Mouse (Mus musculus) frontal cortex, postnatal 25 days (tissue): ENCODE measurements around the gene Ccdc120.

Source experiments
- DNase-seq, 2 experiments: peaks; one replicate each; pipeline ENCODE4 v3.0.0; 2022; ENCODE audit warnings: low spot score in 2 of 2

The Ccdc120 gene

GRCm38 (mm10) chrX:7750432-7751116 lies at the start of gene Ccdc120:
Ccdc120 (minus strand) TSS chrX:7750905.
- peak; percentile 57 to 63 for DNase-seq

- DNase-seq, result no peak
Observed at GRCm38 (mm10) chrX:7797327-7797726, 46.6 kb upstream of the Ccdc120 start.

GRCm38 (mm10) chrX:7795016-7795415 lies 44.3 kb upstream of the Ccdc120 start:
- DNase-seq, result no peak

- DNase-seq, result no peak
Observed at GRCm38 (mm10) chrX:7793361-7793760, 42.7 kb upstream of the Ccdc120 start.

- DNase-seq, result no peak
Observed at GRCm38 (mm10) chrX:7790309-7790708, 39.6 kb upstream of the Ccdc120 start.

GRCm38 (mm10) chrX:7789542-7790136 lies 38.9 kb upstream of the Ccdc120 start, which contains the start of gene Gripap1:
Gripap1 (plus strand) TSS chrX:7789765.
- peak; percentile 18 to 38 for DNase-seq

GRCm38 (mm10) chrX:7782603-7783092 lies 31.9 kb upstream of the Ccdc120 start:
- no peak for DNase-seq

GRCm38 (mm10) chrX:7779294-7779693 lies 28.6 kb upstream of the Ccdc120 start:
- no peak for DNase-seq

GRCm38 (mm10) chrX:7778450-7779244 lies 27.9 kb upstream of the Ccdc120 start:
- DNase-seq, result no peak

GRCm38 (mm10) chrX:7776329-7777082 lies 25.8 kb upstream of the Ccdc120 start:
- peak in 1 of 2 experiments; percentile 39 for DNase-seq

- no peak for DNase-seq
Observed at GRCm38 (mm10) chrX:7775501-7776205, 24.9 kb upstream of the Ccdc120 start.

GRCm38 (mm10) chrX:7772766-7773165 lies 22.1 kb upstream of the Ccdc120 start:
- no peak for DNase-seq

- DNase-seq, result no peak
Observed at GRCm38 (mm10) chrX:7769302-7770017, 18.8 kb upstream of the Ccdc120 start.

- no peak for DNase-seq
Observed at GRCm38 (mm10) chrX:7765764-7766163, 15.1 kb upstream of the Ccdc120 start.

- DNase-seq, result no peak
Observed at GRCm38 (mm10) chrX:7765281-7765670, 14.6 kb upstream of the Ccdc120 start.

GRCm38 (mm10) chrX:7764657-7765280 lies 14.1 kb upstream of the Ccdc120 start:
- no peak for DNase-seq

- DNase-seq, result no peak
Observed at GRCm38 (mm10) chrX:7763631-7764393, 13.1 kb upstream of the Ccdc120 start.

- no peak for DNase-seq
Observed at GRCm38 (mm10) chrX:7762921-7763197, 12.2 kb upstream of the Ccdc120 start.

- DNase-seq, result peak; percentile 60 to 73
Observed at GRCm38 (mm10) chrX:7762137-7762920, 11.6 kb upstream of the Ccdc120 start, which contains the start of gene Tfe3. Tfe3 (plus strand) TSS chrX:7762560.
